Mouse (Mus musculus): Measurements from ENCODE around the gene Gm867.

GRCm38 (mm10) chr10:75945213-75945612, 4.7 kb upstream of the Gm867 start:
- TF ChIP-seq CTCF (IDR thresholded peaks at IDR 0.05; ENCODE audit: control insufficient read depth, insufficient read depth, insufficient replicate concordance, low read depth, low read length) (no peak), POLR2A (IDR thresholded peaks at IDR 0.05; ENCODE audit: control insufficient read depth, low read depth, low read length) (no peak)

All from testis, adult 2 months (tissue).